Mouse (Mus musculus) cortical plate, adult 2 months (tissue): ENCODE results near the gene Syt6.

Experiments
- CTCF ChIP-seq: fragments of 200-500 bp; IDR thresholded peaks from 2 replicates; pipeline ENCODE4 v1.5.1; 2011; ENCODE audit warnings: mild to moderate bottlenecking, control low read depth, low read length; ENCODE audit not compliant: insufficient read depth; ENCODE audit errors: extremely low read depth
- POLR2A ChIP-seq: fragments of 200-500 bp; IDR thresholded peaks from 2 replicates; pipeline ENCODE4 v1.6.1; 2011; ENCODE audit warnings: mild to moderate bottlenecking, low read length, control low read depth; ENCODE audit not compliant: insufficient read depth; ENCODE audit errors: extremely low read depth

DNA sequence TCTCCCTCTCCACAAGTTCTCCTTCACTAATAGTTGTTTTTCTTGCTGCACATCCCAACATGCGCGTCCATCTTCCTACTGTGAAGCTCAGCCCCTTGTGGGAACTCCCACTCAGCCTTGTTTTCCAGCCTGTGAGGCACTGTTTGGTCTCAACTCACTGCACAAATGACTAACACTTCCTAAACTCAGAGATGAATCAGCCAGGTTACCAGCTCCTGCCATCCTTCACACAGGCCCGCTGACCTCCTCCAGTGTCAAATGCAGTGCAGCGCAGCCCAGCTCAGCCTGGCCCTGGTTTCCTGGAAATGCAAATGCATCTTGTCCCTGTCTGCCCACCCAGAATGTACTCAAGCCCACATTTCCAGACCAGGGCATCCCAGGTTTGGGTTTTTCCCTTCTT, 107.4 kb downstream of the Syt6 start:
- TF ChIP-seq POLR2A (no peak), CTCF (no peak)
